Mouse (Mus musculus) kidney, postnatal 14 days (tissue): ENCODE measurements around the gene Dph2.

Experiments
- DNase-seq: peaks from one replicate; pipeline ENCODE4 v3.0.0; 2022; ENCODE audit warnings: mixed read lengths

The Dph2 gene

DNA sequence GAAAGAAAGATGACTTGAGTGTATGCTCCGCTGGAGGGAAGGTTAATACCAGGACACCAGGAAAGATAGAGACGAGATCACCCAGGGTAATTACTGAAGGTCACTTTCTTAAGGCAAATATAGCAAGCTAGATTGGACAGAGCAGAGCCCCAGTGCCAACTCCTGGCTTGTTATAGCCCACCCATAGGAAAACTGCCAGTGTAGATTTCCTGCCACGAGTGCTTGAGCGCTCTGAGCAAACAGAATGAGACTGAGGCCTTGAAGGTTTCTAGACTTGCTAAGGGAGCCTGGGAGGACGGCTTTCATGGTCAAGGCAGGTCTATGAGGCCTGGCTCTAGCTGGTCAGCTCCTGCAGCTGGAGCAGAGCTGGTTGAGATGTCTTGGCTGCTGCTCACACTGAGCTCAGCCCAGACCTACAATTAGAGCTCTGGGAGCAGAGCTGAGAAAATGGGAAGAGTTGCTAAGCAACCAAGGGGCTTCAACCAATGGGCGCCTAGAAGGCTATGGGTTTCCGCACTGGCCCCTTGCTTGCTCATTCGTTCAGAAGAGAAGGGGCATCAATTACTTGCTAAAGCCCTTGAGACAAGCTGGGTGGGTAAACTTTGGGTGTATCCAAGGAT lies 17.1 kb upstream of the Dph2 start:
- DNase-seq, result no peak

DNA sequence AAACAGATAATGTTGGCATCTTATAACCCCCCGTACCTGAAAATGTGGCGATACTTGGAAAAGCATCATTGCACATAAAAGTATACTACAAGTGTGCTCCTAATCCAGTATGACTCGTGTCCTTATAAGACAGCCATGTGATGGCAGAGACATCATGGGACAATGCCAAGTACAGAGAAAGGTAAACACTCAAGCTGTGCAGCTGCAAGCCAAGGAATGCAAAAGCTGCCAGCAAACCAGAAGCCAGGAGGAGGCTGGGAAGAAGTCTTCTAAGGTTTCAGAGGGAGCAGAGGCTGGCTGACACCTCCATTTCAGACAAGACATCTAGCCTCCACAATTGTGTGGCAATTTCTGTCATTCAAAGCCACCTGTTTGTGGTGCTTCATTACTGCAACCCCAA lies 14.4 kb upstream of the Dph2 start:
- DNase-seq, result no peak

DNA sequence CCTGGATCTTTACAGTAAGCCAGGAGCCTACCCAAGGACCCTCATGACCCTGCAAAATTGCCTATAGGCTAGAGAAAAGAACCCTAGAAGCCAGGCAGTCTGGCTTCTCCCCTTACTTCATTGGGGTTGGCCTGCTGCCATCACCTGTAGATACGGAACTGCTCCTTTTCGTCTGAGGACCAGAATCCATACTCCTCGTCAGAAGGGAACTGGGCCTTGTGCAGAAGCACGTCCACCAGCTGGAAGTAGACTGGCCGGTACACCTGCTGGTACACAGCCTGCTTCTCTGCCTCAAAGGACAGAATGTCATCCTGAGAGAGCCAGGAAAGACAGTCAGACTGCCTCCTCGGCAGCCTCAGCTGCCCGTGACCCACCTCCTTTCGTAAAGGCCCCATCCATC lies 12.9 kb upstream of the Dph2 start:
- no peak for DNase-seq

DNA sequence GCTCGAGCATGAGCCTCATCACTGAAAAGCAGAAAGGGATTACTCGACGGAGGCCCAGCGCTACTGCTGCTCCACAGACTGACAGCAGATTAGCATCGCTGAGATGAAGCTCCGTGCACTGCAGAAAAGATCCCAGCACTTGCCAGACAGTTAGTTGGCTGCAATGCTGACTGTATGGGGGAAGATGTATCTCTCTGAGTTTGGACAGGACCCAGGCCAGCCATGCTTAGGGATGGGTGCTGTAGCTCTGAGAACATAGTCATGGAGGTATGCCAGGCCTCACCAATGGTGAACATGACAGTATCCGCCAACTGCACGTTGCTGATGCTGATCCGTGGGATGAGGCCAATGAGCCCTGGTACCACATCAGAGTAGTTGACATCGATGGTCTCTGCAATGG lies 12.3 kb upstream of the Dph2 start:
- DNase-seq, result no peak

DNA sequence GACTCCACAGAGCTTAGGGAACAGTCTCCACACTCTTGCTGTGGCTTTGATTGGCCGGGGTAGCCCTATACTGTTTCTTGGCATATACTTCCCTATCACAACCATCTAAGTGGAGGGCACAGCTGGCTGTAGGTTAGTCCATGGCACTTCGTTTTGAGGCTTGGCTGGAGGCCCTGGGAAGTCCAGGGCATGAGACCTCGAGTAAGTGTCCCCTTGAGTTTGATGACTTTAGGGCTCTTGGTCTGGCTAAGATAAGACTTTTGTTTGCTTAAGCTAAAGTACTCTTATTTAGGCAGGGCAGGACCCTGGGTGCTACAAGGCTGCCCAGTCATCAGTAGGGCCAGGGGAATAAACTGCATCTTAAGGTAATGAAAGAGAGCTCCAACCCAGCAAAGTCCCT lies 6.3 kb upstream of the Dph2 start:
- DNase-seq, result no peak

- DNase-seq, result no peak
Measured at GRCm38 (mm10) chr4:117896031-117896430, 4.2 kb upstream of the Dph2 start.

DNA sequence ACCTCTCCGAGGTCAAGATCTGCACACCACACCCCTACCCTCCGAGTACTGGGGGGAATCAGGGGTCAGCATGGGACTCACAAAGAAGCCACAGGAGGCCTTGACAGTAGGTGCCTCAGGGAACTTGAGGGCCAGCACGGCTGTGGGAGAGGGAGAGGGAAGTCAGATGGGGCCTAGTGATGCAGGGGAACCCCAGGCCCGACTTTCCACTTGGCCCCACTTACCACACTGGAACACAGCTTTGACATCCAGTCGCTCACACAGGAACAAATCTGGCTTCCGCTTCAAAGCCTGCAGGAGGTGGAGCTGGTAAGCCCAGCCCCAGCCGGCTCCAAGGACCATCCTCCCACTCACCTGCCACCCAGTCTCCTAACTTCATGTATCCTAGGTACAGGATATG lies 3.5 kb upstream of the Dph2 start:
- no peak for DNase-seq

- DNase-seq, result no peak
Measured at GRCm38 (mm10) chr4:117894601-117895000, 2.8 kb upstream of the Dph2 start.

GRCm38 (mm10) chr4:117893376-117893775 lies 1.5 kb upstream of the Dph2 start:
- DNase-seq, result peak; percentile 70

- no peak for DNase-seq
Measured at GRCm38 (mm10) chr4:117890750-117891149, 1.1 kb downstream of the Dph2 start.

DNA sequence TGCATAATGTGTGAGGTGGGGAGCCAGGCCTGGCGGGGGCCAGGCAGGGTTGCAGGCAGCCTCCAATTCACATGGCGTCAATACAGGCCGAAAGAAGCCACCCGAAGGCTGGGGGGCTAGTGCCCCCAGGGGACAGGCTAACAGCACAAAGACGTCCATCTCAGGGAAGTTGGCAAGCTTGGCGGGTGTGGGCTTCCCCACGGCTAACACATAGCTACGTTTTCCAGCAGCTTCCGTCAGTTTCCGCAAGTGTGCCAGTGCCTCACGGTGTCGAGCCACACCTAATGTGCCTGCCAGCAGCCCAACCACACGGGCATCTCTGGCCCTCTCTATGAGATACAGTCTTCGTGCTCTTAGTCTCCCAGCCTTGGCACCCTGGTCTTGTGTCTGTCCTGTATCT lies 1.8 kb downstream of the Dph2 start:
- DNase-seq, result no peak

GRCm38 (mm10) chr4:117889471-117889870 lies 2.4 kb downstream of the Dph2 start:
- no peak for DNase-seq

- DNase-seq, result no peak
Measured at GRCm38 (mm10) chr4:117887920-117888319, 3.9 kb downstream of the Dph2 start.

- DNase-seq, result peak; percentile 97
Measured at GRCm38 (mm10) chr4:117887133-117887532, 4.7 kb downstream of the Dph2 start, which contains the start of gene Atp6v0b. TSS of gene Atp6v0b (minus strand) at chr4:117887333.

DNA sequence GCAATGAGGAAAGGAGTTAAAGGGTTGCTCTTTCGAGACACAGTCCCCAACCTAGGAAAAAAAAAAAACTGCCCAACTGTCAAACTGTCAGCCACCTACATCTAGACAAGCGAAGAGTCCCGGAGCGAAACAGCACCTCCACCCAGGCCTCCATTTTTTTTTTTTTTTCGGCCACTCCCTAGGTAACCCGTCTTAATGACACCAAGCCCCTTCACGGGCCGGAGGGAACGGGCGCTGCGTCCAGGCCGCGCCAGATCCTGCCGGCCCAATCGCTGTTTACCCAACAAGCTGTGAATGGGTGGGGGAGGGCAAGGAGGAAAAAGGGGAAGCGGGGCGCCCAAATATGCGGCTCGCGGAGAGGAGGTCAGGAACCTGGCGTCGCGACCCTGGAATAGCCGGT lies 5.2 kb downstream of the Dph2 start:
- DNase-seq, result no peak

DNA sequence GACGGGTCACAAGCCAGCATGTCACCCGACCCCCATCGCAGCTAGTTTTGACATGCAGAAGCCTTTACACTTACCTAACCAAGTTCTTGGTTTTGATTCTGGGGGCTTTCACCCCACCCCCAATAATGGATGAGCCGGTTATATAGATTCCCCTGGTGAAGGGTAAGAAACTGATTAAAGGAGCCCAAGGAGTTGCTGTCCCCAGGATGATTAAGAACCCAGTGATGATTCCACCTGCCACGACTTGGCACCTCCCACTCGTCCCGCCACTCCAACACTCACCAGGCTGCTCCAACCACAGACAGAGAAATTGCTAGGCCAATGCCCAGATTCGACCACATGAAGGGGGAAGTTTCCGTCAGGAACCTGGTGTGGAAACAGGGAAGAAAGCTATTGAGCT lies 5.8 kb downstream of the Dph2 start:
- DNase-seq, result no peak

GRCm38 (mm10) chr4:117885093-117885492 lies 6.7 kb downstream of the Dph2 start:
- DNase-seq, result no peak

- DNase-seq, result no peak
Measured at GRCm38 (mm10) chr4:117884146-117884545, 7.7 kb downstream of the Dph2 start.

DNA sequence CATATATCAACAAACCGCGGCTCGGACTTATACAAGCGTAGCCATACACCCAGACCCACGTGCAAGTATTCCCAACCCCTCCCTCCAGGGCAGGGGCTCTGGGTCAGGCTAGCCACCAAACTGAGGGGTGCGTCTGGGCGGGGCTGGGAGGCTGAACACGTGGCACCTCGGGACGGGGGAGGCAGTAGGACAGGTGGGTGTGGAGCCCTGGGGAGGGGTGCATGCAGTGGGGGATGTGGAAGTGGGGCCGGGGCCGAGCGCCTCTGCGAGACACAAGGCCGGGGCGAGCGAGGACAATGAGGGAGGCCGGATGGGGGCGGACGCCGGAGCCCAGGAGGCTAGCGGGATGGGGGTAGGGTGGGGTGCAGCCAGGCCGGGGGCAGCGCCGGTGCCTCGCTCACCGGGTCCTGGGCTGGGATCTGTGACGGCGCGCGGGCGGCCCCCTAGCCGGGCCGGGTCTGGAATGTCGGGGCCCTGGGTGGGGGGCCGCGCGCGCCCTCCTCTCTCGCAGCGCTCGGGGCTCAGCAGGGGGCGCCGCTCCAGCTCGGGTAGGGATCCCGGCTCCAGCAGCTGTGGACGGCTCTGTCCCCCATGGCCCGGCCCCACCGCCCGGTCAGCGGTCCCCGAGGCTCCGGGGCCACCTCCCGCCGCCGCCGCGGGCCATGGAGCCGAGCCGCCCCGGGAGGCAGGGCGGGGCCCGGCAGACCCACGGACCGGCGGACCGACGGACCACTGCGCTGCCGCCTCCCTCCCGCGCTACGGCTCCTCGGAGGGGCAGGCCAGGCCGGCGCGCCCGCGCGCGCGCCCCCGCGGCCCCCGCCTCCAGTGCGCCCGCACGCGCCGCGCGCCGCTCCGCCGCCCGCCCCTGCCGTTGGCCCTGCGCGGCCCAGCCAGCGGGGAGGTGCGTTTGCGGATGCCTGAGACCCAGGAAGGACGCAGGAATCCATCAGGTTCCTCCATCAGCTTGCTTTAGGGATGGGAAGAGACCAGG lies 8.8 kb downstream of the Dph2 start, which contains the start of gene B4galt2:
B4galt2 (minus strand) TSS at position 787 of the 991 bp plus-strand sequence.
- peak; percentile 68 for DNase-seq

- DNase-seq, result no peak
Measured at GRCm38 (mm10) chr4:117878703-117879102, 13.1 kb downstream of the Dph2 start.

GRCm38 (mm10) chr4:117878301-117878700 lies 13.5 kb downstream of the Dph2 start:
- no peak for DNase-seq

DNA sequence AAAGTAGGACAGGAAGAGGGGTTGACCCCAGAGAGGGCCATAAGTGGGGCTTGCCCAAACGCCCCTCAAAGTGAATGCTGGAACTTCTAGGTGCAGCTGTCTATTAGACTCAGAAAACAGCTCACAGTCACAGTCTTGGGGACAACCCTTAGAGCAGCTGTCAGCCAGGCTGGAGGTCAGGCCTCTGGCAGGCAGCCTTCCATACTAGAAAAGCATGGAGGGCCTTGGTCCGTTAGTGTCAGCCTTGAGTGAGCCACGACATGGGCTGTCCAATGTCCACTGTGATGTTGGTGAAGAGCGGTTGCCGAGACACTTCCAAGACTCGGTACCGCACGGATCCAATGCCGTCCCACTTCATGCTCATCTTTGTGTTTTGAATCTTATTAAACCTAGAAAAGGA lies 18.2 kb downstream of the Dph2 start:
- DNase-seq, result no peak

- DNase-seq, result peak; percentile 51
Measured at GRCm38 (mm10) chr4:117872471-117872886, 19.4 kb downstream of the Dph2 start, which contains the start of gene Ccdc24. TSS of gene Ccdc24 (minus strand) at chr4:117872557.

- DNase-seq, result no peak
Measured at GRCm38 (mm10) chr4:117871787-117872186, 20.0 kb downstream of the Dph2 start.
